Mouse (Mus musculus): ENCODE data around the gene Akt1. TPM values are rescaled to one million over a fixed set of nuclear protein-coding genes. Genes with fewer than 3 reads are reported as not detected.

Gene Akt1
- total RNA-seq, 2 experiments from 2014 or later = 50.9 to 59.3 TPM

- H3K27ac ChIP-seq = peak overlapping the region; percentile 64
- H3K4me3 ChIP-seq = peak overlapping the region; percentile 37
- DNase-seq = peak; percentile 79
- TF ChIP-seq CTCF (IDR thresholded peaks at IDR 0.05) = no peak
- intact Hi-C loops (cut with DNase I) = no loop called here
Measured at GRCm38 (mm10) chr12:112665445-112665844, 9.2 kb downstream of the Akt1 start.

GRCm38 (mm10) chr12:112664656-112665055, 10.0 kb downstream of the Akt1 start:
- intact Hi-C loops (cut with DNase I) = no loop called here
- peak overlapping the region; percentile 64; the same call in 1 of the 2 replicates for H3K27ac ChIP-seq
- no peak overlapping the region for H3K4me3 ChIP-seq
- DNase-seq = no peak
- TF ChIP-seq CTCF (IDR thresholded peaks at IDR 0.05) = no peak

- TF ChIP-seq CTCF (IDR thresholded peaks at IDR 0.05) = no peak
- intact Hi-C loops (cut with DNase I) = no loop called here
- H3K27ac ChIP-seq = no peak overlapping the region
- H3K4me3 ChIP-seq = no peak overlapping the region
- no peak for DNase-seq
Measured at GRCm38 (mm10) chr12:112664124-112664523, 10.6 kb downstream of the Akt1 start.

- DNase-seq = no peak
- no peak overlapping the region for H3K27ac ChIP-seq
Measured at GRCm38 (mm10) chr12:112663716-112664115, 11.0 kb downstream of the Akt1 start.

GRCm38 (mm10) chr12:112663303-112663702, 11.4 kb downstream of the Akt1 start:
- H3K4me3 ChIP-seq = no peak overlapping the region
- intact Hi-C loops (cut with DNase I) = no loop called here
- H3K27ac ChIP-seq = no peak overlapping the region
- no peak for DNase-seq
- TF ChIP-seq CTCF (IDR thresholded peaks at IDR 0.05) = no peak

More at GRCm38 (mm10) chr12:112663716-112664115, 11.0 kb downstream of the Akt1 start:
- no peak for TF ChIP-seq CTCF (IDR thresholded peaks at IDR 0.05)
- H3K4me3 ChIP-seq = no peak overlapping the region
- intact Hi-C loops (cut with DNase I) = no loop called here

GRCm38 (mm10) chr12:112661851-112662250, 12.8 kb downstream of the Akt1 start:
- H3K27ac ChIP-seq = no peak overlapping the region

GRCm38 (mm10) chr12:112661327-112661605, 13.4 kb downstream of the Akt1 start:
- DNase-seq = no peak
- no peak for TF ChIP-seq CTCF (IDR thresholded peaks at IDR 0.05)
- intact Hi-C loops (cut with DNase I) = loop anchor here (2.0 kb wide), 1 partner anchor 46 kb away; no protein-coding TSS in a partner anchor
- Histone ChIP-seq H3K4me3 (no peak overlapping the region), H3K27ac (no peak overlapping the region)

More at GRCm38 (mm10) chr12:112661851-112662250, 12.8 kb downstream of the Akt1 start:
- DNase-seq = peak; percentile 62
- TF ChIP-seq CTCF (IDR thresholded peaks at IDR 0.05) = no peak
- intact Hi-C loops (cut with DNase I) = loop anchor here (2.0 kb wide), 1 partner anchor 45 kb away; no protein-coding TSS in a partner anchor
- no peak overlapping the region for H3K4me3 ChIP-seq

GRCm38 (mm10) chr12:112660576-112661326, 13.9 kb downstream of the Akt1 start:
- no peak overlapping the region for H3K27ac ChIP-seq
- TF ChIP-seq CTCF (IDR thresholded peaks at IDR 0.05) = no peak
- intact Hi-C loops (cut with DNase I) = loop anchor here (2.0 kb wide), 1 partner anchor 46 kb away; no protein-coding TSS in a partner anchor
- DNase-seq = no peak
- no peak overlapping the region for H3K4me3 ChIP-seq

- peak; percentile 90 for TF ChIP-seq CTCF (IDR thresholded peaks at IDR 0.05)
- H3K27ac ChIP-seq = no peak overlapping the region
- DNase-seq = peak; percentile 85
- intact Hi-C loops (cut with DNase I) = loop anchor here (10.0 kb wide), 1 partner anchor 166 kb away; the partner anchor contains the start of gene Cdca4
- no peak overlapping the region for H3K4me3 ChIP-seq
Measured at GRCm38 (mm10) chr12:112659109-112659508, 15.6 kb downstream of the Akt1 start.

GRCm38 (mm10) chr12:112658619-112659018, 16.1 kb downstream of the Akt1 start:
- Histone ChIP-seq H3K27ac (no peak overlapping the region), H3K4me3 (no peak overlapping the region)
- intact Hi-C loops (cut with DNase I) = loop anchor here (10.0 kb wide), 1 partner anchor 166 kb away; the partner anchor contains the start of gene Cdca4
- no peak for TF ChIP-seq CTCF (IDR thresholded peaks at IDR 0.05)
- DNase-seq = no peak

GRCm38 (mm10) chr12:112654076-112654475, 20.6 kb downstream of the Akt1 start:
- Histone ChIP-seq H3K27ac (no peak overlapping the region), H3K4me3 (no peak overlapping the region)
- intact Hi-C loops (cut with DNase I) = loop anchor here (10.0 kb wide), 1 partner anchor 171 kb away; the partner anchor contains the start of gene Cdca4
- DNase-seq = no peak
- TF ChIP-seq CTCF (IDR thresholded peaks at IDR 0.05) = no peak

- DNase-seq = peak; percentile 91
- H3K4me3 ChIP-seq = no peak overlapping the region
- no peak overlapping the region for H3K27ac ChIP-seq
- intact Hi-C loops (cut with DNase I) = loop anchor here (1.0 to 10.0 kb wide), 2 partner anchors 54 to 172 kb away; partner anchors contain the start of gene Cdca4
- TF ChIP-seq CTCF (IDR thresholded peaks at IDR 0.05) = peak; percentile 98; the same call in 1 of the 2 replicates
Measured at GRCm38 (mm10) chr12:112653157-112653824, 21.4 kb downstream of the Akt1 start.
